Mouse (Mus musculus): ENCODE data around the gene Slc34a1. TPM values are rescaled to one million over a fixed set of nuclear protein-coding genes. Genes with fewer than 3 reads are reported as not detected.

Slc34a1 gene
- polyA plus RNA-seq, 1 experiment from 2014 or later: 0.22 TPM

DNA sequence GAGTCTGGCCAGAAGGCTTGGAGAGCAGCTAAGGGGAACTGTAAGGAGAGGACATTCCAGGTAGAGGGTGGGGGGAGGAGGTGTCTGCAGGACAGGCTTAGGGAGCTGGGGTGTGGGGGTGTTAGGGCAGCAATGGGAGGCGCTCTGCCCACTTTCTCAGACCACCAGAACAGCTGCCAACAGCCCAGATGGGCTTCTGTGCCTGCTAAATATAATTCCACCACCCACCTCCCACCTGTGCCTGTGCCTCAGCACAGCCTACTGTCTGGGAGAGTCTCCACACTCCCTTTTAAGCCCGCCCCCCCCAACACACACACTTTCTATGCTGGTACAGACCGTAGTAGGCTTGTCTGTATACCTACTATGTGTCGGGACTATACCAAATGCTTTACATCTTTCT lies 16.2 kb upstream of the Slc34a1 start:
- Histone ChIP-seq H3K4me3 (no peak overlapping the region), H3K9me3 (no peaks in the 10 kb centered on the region), H3K27ac (no peak overlapping the region), H3K4me1 (replicated peaks) (peaks cover 12% of the 10 kb centered on the region), H3K27me3 (ENCODE audit: insufficient read depth, poor library complexity, severe bottlenecking) (peaks cover 72% of the 10 kb centered on the region), H3K36me3 (no peaks in the 10 kb centered on the region)
- DNase-seq (ENCODE audit: low spot score): no peak
- 86% methylated on average over 4 of the region's 4 CpGs for WGBS

DNA sequence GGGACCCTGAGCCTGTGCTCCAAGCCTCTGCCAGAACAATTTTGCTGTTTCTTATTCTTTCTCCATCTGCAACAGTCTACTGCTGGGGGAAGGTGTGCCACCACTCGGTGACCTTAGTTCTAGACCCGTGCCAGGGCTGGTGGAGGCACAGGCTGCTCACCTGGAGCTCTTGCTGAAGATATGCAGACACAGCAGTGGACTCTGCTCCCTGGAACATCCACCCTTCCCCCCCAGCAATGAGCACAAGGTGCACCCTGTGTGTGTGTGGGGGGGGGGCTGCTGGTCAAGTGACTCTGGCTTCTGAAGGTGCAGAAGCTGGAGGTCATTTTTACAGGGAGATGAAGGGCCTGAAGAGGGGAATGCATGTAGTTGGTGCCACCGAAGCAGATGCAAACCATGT lies 7.3 kb upstream of the Slc34a1 start:
- Histone ChIP-seq H3K9me3 (no peaks in the 10 kb centered on the region), H3K27me3 (ENCODE audit: insufficient read depth, poor library complexity, severe bottlenecking) (no peaks in the 10 kb centered on the region), H3K4me1 (replicated peaks) (no peaks in the 10 kb centered on the region), H3K36me3 (no peaks in the 10 kb centered on the region), H3K4me3 (no peak overlapping the region), H3K27ac (no peak overlapping the region)
- 88% methylated on average over 3 of the region's 3 CpGs for WGBS
- no peak for DNase-seq (ENCODE audit: low spot score)

DNA sequence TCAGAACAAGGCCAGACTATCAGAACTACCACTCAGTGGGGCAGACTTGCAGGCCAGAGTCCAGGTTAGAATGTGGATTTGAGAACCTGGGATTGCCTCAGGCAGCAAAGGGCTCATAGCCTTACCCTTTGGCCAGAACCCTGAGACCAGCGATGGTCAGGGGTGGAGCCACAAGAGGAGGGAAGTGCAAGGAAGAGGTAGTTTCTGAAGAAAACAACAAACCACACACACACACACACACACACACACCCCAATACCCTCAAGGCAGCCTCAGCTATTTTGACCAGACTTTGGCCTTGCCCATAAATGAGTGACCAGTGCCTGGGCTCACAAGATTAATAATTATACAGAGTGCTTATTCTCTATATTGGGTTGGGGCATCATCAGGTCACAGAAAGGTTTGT lies 6.4 kb upstream of the Slc34a1 start:
- H3K27me3 ChIP-seq (ENCODE audit: insufficient read depth, poor library complexity, severe bottlenecking): no peaks in the 10 kb centered on the region
- 74% methylated on average over 1 of the region's 1 CpGs for WGBS
- H3K9me3 ChIP-seq: no peaks in the 10 kb centered on the region

DNA sequence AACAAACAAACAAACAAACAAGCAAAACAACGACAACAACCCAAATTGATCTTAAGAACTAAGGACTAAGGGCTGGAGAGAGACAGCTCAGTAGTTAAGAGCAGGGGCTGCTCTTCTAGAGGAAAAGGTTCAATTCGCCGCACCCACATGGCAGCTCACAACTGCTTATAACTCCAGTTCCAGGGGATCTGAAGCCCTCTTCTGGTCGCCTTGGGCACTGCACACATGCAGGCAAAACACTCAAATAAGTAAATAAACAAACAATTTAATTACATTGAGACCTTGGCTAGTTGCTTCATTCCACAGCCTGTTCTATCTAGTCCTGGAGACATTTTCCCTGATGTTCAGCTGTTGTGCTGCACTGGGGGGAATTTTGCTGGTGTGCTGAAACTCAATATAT lies 5.1 kb upstream of the Slc34a1 start:
- WGBS: 70% methylated on average over 4 of the region's 4 CpGs

More for the DNA sequence above, 6.4 kb upstream of the Slc34a1 start:
- no peak overlapping the region for H3K4me3 ChIP-seq
- no peak overlapping the region for H3K27ac ChIP-seq
- H3K4me1 ChIP-seq (replicated peaks): no peaks in the 10 kb centered on the region
- no peak for DNase-seq (ENCODE audit: low spot score)
- H3K36me3 ChIP-seq: no peaks in the 10 kb centered on the region

DNA sequence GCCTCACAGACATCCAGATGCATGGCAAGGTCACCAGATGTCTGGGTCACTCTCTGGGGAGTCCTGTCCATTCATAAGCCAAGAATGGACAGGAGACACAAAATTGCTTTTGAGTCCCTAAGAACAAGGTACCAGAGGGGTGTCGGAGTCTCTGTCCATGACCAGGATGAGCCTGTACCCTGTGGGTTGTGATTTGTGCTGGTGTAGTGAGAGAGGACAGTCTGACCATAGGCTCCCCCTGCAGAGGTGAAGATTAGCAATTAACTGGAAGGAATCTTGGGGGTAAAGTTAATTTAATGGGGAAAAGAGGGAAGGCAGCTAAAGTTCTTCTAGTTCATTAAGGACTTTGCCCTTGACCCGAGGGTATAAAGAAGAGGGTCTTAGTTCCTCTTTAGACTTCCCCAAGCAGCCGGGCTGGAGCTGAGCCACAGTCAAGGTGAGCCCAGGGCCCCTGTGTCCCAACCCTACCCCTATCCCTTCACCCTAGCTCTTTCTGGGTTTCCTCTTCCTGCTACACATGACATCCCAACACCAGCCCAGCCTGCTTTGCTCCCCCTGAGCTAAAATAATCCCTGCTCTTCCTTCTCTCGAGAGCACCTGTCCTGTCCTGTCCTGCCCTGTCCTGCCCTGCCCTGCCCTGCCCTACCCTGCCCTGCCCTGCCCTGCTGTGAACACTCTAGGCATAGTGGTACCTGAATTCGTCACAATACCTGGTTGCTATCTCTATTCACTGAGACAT lies 1.5 kb downstream of the Slc34a1 start:
- Histone ChIP-seq H3K9me3 (no peaks in the 10 kb centered on the region), H3K36me3 (no peaks in the 10 kb centered on the region), H3K27ac (no peak overlapping the region), H3K4me1 (replicated peaks) (peaks cover 13% of the 10 kb centered on the region; the same call in 1 of the 2 replicates), H3K4me3 (no peak overlapping the region), H3K27me3 (ENCODE audit: insufficient read depth, poor library complexity, severe bottlenecking) (peaks cover 29% of the 10 kb centered on the region)
- WGBS: 76% methylated on average over 5 of the region's 5 CpGs
- DNase-seq (ENCODE audit: low spot score): no peak

More for the DNA sequence above, 5.1 kb upstream of the Slc34a1 start:
- H3K27ac ChIP-seq: no peak overlapping the region
- no peaks in the 10 kb centered on the region for H3K27me3 ChIP-seq (ENCODE audit: insufficient read depth, poor library complexity, severe bottlenecking)
- no peak overlapping the region for H3K4me3 ChIP-seq
- H3K9me3 ChIP-seq: no peaks in the 10 kb centered on the region
- no peaks in the 10 kb centered on the region for H3K4me1 ChIP-seq (replicated peaks)
- H3K36me3 ChIP-seq: no peaks in the 10 kb centered on the region
- no peak for DNase-seq (ENCODE audit: low spot score)

DNA sequence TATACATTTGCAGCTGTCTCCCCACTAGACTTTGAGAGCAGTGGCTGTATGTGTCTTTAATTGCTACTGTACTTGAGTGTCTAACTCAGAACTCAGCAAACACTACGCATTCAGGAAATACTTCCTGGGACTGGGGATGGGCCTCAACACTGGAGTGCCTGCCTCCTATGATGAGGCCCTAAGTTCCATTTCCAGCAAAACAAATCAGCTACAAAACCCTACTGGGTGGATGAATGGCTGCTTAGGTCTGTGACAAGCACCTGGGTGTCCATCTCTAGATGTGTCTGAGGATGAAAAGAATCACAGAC lies 2.0 kb downstream of the Slc34a1 start:
- H3K36me3 ChIP-seq: no peaks in the 10 kb centered on the region
- H3K9me3 ChIP-seq: no peaks in the 10 kb centered on the region
- H3K4me1 ChIP-seq (replicated peaks): peaks cover 13% of the 10 kb centered on the region; the same call in 1 of the 2 replicates
- peaks cover 32% of the 10 kb centered on the region for H3K27me3 ChIP-seq (ENCODE audit: insufficient read depth, poor library complexity, severe bottlenecking)
- DNase-seq (ENCODE audit: low spot score): no peak
- H3K27ac ChIP-seq: no peak overlapping the region
- WGBS: 94% methylated on average over 1 of the region's 1 CpGs
- H3K4me3 ChIP-seq: no peak overlapping the region

DNA sequence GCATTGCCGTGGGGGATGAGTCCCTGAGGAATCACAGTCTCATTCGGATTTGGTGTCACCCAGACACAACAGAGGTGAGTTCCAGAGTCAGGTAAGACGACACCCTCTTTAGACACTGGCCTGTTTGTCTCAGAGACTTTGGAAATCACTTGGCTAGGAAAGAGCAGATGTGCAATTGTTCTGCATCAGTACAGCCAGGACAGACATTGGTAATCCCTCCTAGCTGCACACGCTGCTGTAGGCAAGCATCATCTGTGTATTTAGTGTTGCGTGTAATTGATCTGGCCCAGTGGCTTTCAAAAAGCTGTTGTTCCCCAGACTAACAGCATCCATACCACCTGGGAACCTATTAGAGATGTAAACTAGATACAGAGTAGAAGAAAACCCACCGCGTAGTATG lies 5.3 kb downstream of the Slc34a1 start:
- Histone ChIP-seq H3K4me1 (replicated peaks) (peaks cover 23% of the 10 kb centered on the region), H3K27me3 (ENCODE audit: insufficient read depth, poor library complexity, severe bottlenecking) (peaks cover 35% of the 10 kb centered on the region), H3K27ac (peak overlapping the region; percentile 35; the same call in 1 of the 2 replicates), H3K4me3 (no peak overlapping the region), H3K36me3 (no peaks in the 10 kb centered on the region), H3K9me3 (no peaks in the 10 kb centered on the region)
- WGBS: 76% methylated on average over 7 of the region's 7 CpGs
- no peak for DNase-seq (ENCODE audit: low spot score)

DNA sequence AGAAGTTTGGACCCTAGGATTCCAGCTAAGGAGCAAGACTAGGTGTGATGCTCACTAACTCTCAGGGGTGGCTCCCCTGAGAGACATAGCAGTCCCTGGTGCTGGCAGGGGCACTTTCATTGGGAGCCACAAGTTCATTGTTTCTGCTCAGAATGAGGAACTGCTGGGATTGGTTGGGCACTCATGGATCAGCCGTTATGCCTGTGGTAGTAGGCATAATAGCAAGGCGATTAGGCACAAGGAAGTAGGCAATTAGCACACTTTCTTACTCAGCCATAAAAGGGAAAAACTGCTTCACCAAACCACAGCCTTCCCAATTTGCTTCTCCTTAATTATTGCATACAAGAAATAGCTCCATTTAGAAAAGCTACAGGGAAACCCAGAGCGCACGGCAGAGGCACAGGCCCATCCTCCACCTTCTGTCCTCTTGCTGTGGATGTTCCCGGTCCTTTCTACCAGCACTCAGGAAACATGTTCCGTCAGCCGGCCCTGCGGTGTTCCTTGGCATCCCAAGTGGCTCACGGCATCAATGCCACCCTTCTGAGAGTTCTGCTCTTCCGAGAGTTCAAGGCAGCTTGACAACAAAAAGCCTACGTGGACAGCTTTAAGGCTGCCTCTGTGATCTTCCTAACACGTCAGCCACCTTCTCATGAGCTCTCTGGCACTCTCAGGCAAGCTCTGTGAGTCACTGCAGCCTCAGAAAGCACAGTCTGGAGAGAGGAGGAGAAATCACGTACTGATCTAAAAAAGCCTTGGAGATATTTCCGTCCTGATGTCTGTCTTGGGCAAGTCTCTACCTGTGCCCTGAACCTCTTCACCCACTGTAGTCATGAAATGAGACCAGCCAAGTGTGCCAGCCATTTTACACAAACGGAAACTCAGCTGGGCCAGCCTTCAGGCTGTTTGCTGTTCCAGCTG lies 6.2 kb downstream of the Slc34a1 start:
- Histone ChIP-seq H3K27ac (peak overlapping the region; percentile 25), H3K27me3 (ENCODE audit: insufficient read depth, poor library complexity, severe bottlenecking) (peaks cover 34% of the 10 kb centered on the region), H3K9me3 (no peaks in the 10 kb centered on the region), H3K4me3 (no peak overlapping the region), H3K4me1 (replicated peaks) (peaks cover 23% of the 10 kb centered on the region), H3K36me3 (no peaks in the 10 kb centered on the region)
- WGBS: 76% methylated on average over 15 of the region's 15 CpGs
- no peak for DNase-seq (ENCODE audit: low spot score)

DNA sequence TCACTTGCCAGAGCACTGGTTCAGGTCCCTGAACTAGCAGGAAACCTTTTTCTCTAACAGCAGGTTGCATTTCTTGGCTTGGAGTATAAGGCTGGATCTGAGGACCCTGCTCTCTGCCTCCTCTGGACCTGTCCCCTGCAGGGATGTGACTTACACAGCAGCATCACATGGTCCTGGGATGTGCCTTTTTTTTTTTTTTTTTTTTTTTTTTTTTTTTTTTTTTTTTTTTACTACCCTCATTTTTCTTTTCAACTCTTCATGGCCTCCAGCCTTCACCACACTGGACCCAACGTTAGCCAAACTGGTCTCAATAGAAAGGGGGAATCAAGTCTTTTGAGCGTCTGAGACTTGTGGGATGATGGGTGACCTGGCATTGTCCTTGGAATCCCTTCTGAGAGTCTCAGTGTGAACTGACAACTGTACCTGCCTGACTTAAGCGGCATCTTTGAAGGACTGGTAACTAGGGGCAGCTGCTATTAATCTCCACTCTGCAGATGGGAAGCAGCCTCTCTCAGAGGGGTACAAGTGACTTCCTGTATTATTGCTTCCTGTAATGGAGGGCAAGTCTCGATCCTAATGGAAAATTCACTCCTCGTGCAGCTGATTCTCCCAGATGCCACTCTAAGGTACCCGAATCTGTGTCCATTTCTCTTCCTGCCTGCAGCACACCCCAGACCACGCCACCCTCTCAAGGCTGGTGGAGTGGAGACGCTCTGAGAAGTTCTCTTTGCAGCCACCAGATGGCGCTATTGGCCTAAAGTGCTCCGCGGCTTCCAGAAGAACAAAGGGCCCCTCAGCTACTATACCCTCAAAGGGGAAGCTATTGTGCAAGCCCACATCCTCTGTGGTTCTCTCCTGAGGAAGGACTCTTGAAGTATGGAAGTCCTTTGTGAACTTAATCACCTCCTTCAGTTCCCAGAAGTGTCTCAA lies 7.1 kb downstream of the Slc34a1 start:
- H3K36me3 ChIP-seq: no peaks in the 10 kb centered on the region
- peaks cover 23% of the 10 kb centered on the region for H3K4me1 ChIP-seq (replicated peaks)
- WGBS: 15% methylated on average over 11 of the region's 11 CpGs
- H3K27ac ChIP-seq: peak overlapping the region; percentile 91
- H3K4me3 ChIP-seq: peak overlapping the region; percentile 16; the same call in 1 of the 2 replicates
- no peaks in the 10 kb centered on the region for H3K9me3 ChIP-seq
- DNase-seq (ENCODE audit: low spot score): peak; percentile 85
- peaks cover 34% of the 10 kb centered on the region for H3K27me3 ChIP-seq (ENCODE audit: insufficient read depth, poor library complexity, severe bottlenecking)

DNA sequence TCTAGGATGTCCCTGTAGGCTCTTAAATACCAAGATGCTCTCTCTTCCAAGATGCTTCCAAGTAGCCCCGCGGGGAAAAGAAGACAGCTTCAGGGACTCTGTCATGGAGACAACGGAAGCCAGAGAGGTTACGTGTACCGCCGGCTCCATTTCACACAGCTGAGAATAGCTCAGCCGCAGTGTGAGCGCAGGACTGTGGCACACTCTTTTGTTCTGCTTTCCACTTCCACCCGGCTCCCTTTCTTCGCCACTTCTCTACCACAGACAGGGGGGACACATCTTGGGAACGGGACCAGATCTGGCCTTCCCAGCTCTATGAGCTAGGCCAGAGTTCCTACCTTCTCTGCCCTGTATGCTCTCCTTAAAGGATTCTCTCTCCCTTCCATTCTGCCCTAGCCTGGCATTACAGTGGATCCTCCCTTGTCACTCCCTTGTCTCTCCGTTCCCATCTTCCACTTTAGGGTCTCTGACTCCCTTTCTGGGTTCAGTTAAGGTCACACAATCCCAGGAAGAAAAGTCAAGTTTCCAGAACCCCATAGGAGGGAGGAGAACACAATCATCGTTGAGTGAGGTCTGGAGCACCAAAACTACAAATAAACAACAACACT lies 7.9 kb downstream of the Slc34a1 start:
- no peak for DNase-seq (ENCODE audit: low spot score)
- Histone ChIP-seq H3K9me3 (no peaks in the 10 kb centered on the region), H3K27me3 (ENCODE audit: insufficient read depth, poor library complexity, severe bottlenecking) (peaks cover 31% of the 10 kb centered on the region), H3K36me3 (no peaks in the 10 kb centered on the region), H3K4me3 (peak overlapping the region; percentile 16; the same call in 1 of the 2 replicates), H3K4me1 (replicated peaks) (peaks cover 23% of the 10 kb centered on the region), H3K27ac (peak overlapping the region; percentile 91)
- 68% methylated on average over 13 of the region's 13 CpGs for WGBS

DNA sequence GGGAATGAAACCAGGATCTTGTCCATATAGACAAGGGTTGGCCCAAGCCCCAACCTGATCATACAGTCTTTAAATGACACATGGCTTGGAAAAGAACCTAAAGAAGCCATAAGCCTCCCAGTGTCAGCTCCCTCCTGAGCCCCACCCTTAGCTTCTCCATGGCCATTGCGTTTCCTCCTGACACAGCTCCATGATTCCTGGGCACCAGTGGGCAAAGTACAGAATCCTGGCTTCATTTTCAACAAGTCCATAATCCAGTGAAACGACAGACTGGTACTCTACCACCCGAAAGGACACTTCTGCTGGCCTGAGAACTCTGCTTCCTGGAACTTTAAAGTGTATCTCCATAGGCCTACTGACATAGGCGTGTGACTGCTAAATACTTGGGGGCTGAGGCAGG lies 9.4 kb downstream of the Slc34a1 start:
- H3K4me1 ChIP-seq (replicated peaks): peaks cover 23% of the 10 kb centered on the region
- no peak for DNase-seq (ENCODE audit: low spot score)
- no peaks in the 10 kb centered on the region for H3K36me3 ChIP-seq
- H3K27ac ChIP-seq: no peak overlapping the region
- H3K9me3 ChIP-seq: no peaks in the 10 kb centered on the region
- WGBS: 84% methylated on average over 4 of the region's 4 CpGs
- H3K27me3 ChIP-seq (ENCODE audit: insufficient read depth, poor library complexity, severe bottlenecking): peaks cover 35% of the 10 kb centered on the region
- H3K4me3 ChIP-seq: no peak overlapping the region

DNA sequence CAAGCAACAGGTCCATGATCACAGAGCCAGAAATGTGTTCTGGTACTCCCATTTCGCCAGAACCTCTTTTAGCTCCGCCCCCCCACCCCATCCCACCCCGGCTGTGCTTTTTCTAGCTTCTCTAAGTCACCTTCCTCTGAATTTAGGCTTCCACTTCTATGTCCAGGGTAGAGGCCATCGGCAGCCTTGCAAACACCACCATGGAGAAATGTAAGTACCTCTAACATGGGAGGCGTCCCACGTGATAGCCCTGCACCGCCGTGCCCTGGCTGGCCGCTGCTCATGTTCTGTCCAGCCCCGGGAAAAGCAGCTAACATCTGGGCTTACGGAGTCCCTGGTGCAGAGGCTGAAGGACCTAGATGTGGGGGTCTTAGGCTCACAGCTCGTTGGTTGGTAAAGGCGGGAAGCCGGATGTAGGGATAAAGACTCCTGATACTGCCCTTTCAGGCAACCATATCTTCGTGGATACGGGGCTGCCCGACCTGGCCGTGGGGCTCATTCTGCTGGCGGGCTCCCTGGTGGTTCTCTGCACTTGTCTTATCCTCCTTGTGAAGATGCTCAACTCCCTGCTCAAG lies 10.6 kb downstream of the Slc34a1 start:
- H3K4me1 ChIP-seq (replicated peaks): peaks cover 13% of the 10 kb centered on the region
- H3K27ac ChIP-seq: no peak overlapping the region
- peaks cover 39% of the 10 kb centered on the region for H3K27me3 ChIP-seq (ENCODE audit: insufficient read depth, poor library complexity, severe bottlenecking)
- H3K36me3 ChIP-seq: no peaks in the 10 kb centered on the region
- no peak overlapping the region for H3K4me3 ChIP-seq
- 86% methylated on average over 19 of the region's 19 CpGs for WGBS
- H3K9me3 ChIP-seq: no peaks in the 10 kb centered on the region
- DNase-seq (ENCODE audit: low spot score): no peak

Data from hindbrain, embryonic 10.5 days (tissue).